Mouse (Mus musculus): ENCODE measurements at regions not wholly inside any gene's neighbourhood (a gene's known extent, or its start where the extent isn't known, plus 50 kb on each side); places are given as distances from the start of the nearest gene placed in this dataset.

DNA sequence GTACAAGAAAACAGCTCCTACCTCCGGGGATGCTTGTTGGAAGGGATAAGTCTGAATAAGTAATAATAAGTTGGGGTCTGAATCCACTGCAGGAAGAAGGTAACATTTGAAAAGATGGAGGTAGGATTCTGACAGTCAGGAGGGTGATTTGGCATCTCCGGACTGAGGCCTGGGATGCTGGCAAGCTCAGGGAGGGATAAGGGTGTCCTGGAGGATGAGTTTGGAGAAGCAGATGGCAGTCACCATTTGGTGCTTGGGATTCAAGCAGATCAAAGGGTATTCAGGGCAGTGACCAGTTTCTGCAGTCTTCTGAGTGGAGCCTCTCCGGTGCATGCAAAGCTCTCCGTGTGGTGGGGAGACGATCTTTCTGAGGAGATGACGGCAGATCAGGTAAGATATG is 62.9 kb upstream of the Gm2310 start:
- intact Hi-C loops (cut with DNase I): no loop called here

- intact Hi-C loops (cut with DNase I): no loop called here
These were observed 61.6 kb upstream of the Gm2310 start for GRCm38 (mm10) chr15:8581146-8581913.

DNA sequence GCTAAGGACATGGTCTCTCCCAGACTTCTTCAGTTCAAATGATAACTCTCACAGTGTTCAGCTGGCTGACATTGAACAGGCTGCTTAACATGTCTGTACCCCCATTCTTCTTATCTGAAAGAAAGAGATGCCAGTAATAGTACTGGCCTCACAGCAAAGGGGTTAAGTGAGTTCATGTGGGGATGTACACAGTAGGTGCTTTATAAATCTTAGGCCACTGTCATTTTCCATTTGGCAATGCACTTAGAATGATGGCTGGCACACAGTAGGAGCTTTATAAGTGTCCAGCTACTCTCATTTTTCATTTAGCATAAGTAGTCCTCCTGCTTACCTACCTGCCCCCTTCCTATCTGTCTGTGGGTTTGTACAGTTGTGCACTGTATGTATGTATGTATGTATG is 60.3 kb upstream of the Gm2310 start:
- intact Hi-C loops (cut with DNase I): no loop called here

DNA sequence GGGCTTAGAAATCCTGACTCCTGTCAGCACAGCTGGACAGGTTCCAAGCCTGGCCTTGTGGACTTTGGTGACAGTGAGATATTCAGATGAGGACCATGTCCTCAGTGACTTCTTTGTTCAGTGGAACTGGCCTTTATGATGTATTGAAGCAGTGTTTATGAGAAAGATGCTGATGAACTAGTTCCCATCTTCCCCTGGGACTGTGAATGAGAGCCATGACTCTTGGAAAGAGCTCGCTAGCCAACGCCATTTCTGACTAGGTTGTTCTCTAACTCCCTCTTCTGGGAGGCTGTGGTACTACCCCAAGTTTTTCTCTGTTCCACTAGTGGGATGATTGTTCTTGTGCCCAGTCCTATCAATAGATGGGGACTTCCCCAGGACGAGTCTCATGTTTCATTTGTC is 57.7 kb upstream of the Gm2310 start:
- intact Hi-C loops (cut with DNase I): loop anchor here (5.0 kb wide), 1 partner anchor 195 kb away; no protein-coding TSS in a partner anchor

DNA sequence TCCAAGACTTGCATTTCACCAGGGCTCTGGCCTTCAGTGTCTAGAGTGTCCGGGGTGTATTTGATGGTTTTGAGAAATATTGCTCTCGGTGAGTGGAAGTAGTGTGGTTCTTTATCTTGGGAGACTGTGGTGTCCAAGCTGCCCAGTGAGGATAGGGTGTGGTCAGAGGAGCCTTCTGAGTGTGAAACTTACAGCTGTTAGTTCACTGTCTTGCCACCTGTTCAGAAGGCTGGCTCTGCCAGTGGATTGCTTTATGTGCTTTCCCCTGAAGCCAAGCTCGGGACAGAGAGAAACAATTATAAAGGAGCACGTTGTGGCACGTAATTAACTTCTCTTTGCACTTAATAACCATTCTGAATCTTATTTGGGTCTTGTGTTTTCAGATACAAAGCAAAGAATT is 57.2 kb upstream of the Gm2310 start:
- intact Hi-C loops (cut with DNase I): loop anchor here (5.0 kb wide), 1 partner anchor 195 kb away; no protein-coding TSS in a partner anchor

DNA sequence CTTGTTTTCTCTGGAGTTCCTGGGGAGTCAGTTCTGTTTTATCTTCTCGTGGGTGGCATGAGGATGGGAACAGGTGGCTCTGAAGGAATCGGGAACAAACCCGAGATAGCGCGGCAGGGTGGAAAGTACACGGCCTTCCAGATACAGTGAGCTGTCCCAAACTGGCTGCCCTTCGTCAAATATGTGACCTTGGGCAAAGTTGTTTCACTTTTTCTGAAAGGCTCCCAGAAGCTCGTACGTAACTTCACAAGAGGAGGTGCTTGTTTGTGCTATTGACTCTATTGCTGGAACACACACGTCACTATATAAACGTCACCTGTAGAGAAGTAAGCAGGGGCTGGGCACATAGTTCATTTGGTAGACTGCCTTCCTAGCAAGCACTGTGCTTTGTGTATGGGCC is 49.9 kb upstream of the Gm2310 start:
- intact Hi-C loops (cut with DNase I): no loop called here

Measured in adrenal gland (tissue).